Mouse (Mus musculus) lung, postnatal 0 days (tissue): Measurements from ENCODE around the gene Srsf5. TPM values are rescaled to one million over a fixed set of nuclear protein-coding genes. Genes with fewer than 3 reads are reported as not detected.

Source experiments
- ATAC-seq: fragments of 200-750 bp; cut with Nextera tagmentation; 2 replicates; pipeline ENCODE4 v1.8.0; 2017; ENCODE audit warnings: moderate library complexity
- DNase-seq: peaks from one replicate; pipeline ENCODE4 v3.0.0-alpha.2; 2016; ENCODE audit warnings: low spot score
- H3K27ac ChIP-seq: fragments of 300-500 bp; sonication (generic); 2 replicates; pipeline ENCODE4 v1.5.1; 2014; ENCODE audit warnings: antibody characterized with exemption, mild to moderate bottlenecking, low read length, mixed read lengths
- H3K27me3 ChIP-seq: fragments of 300-500 bp; sonication (generic); replicated peaks from 2 replicates; pipeline ENCODE4 v1.6.1; 2014; ENCODE audit warnings: low read length, mixed read lengths; ENCODE audit not compliant: insufficient read depth
- H3K36me3 ChIP-seq: fragments of 300-500 bp; sonication (generic); 2 replicates; pipeline ENCODE4 v1.6.1; 2014; ENCODE audit warnings: low read length, mixed read lengths; ENCODE audit not compliant: insufficient read depth
- H3K4me1 ChIP-seq: fragments of 300-500 bp; sonication (generic); 2 replicates; pipeline ENCODE4 v1.6.1; 2014; ENCODE audit warnings: antibody characterized with exemption, low read depth, low read length, mixed read lengths; ENCODE audit not compliant: insufficient read depth
- H3K4me2 ChIP-seq: fragments of 300-500 bp; sonication (generic); replicated peaks from 2 replicates; pipeline ENCODE4 v1.6.1; 2014; ENCODE audit warnings: low read depth, mild to moderate bottlenecking, low read length, moderate library complexity, mixed read lengths
- H3K4me3 ChIP-seq: fragments of 300-500 bp; sonication (generic); 2 replicates; pipeline ENCODE4 v1.5.1; 2014; ENCODE audit warnings: low read depth, low read length
- H3K9ac ChIP-seq: fragments of 300-500 bp; sonication (generic); replicated peaks from 2 replicates; pipeline ENCODE4 v1.6.1; 2014; ENCODE audit warnings: low read depth, mild to moderate bottlenecking
- H3K9me3 ChIP-seq: fragments of 300-500 bp; sonication (generic); 2 replicates; pipeline ENCODE4 v1.6.1; 2016; ENCODE audit warnings: low read length, mixed read lengths
- CTCF ChIP-seq: IDR thresholded peaks from 2 replicates; pipeline ENCODE4 v1.5.1; 2016; ENCODE audit warnings: antibody characterized with exemption, mild to moderate bottlenecking
- EP300 ChIP-seq: IDR thresholded peaks from 2 replicates; pipeline ENCODE4 v1.6.1; 2016; ENCODE audit warnings: antibody characterized with exemption, mild to moderate bottlenecking, control low read depth
- WGBS: fragments of 180-500 bp; shearing (Covaris S2); extraction: QIAGEN DNeasy Blood & Tissue Kit; methylation state at CpG from one replicate; pipeline ENCODE4 v1.1.7; 2014; 5-methylcytosine and 5-hydroxymethylcytosine counted together
- polyA plus RNA-seq: library from polyadenylated mRNA; unstranded; fragments of >200 nt; fragmentation: Nextera tagmentation; extraction: Ambion mirVana; gene quantifications from 2 replicates; pipeline ENCODE4 v1.2.1, GENCODE M21; 2015

The Srsf5 gene
- polyA plus RNA-seq, 1 experiment from 2014 or later, result 442 TPM

DNA sequence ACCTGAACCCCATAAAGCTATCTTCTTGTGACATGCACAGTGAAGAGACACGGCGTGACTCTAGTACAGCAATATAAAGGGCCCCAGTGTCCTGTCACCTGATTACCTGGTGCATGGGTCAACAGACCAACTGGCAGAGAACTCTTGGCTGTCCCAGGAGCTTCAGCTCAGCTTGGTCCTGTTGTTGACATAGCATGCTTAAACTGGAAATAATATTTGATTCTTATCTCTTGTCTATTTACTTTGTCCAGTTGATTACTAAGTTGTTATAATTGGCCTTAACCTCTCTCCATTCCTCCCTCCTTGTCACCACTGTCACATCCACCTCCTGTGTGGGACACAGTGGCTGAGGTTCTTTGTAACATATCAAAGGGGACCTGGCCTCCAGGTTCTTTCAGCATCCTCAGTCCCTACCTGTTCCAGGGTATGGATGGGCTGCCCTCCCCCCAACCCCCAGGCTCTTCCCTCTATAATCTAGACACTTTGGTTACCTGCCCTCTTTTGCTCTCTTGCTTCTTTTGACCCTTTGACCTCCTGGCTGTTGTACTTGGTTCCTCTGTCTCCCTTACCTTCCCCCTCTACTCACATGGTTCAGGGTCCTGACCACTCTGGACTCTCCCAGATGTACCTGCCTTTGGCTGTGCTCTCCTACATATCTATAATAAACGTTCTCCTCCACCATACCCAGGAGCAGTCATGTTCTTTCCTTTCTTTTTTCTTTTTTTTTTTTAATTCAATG lies 13.7 kb upstream of the Srsf5 start:
- no peak for ATAC-seq
- no peak overlapping the region for H3K4me3 ChIP-seq
- H3K4me2 ChIP-seq, result no peak overlapping the region
- no peak overlapping the region for H3K27ac ChIP-seq
- WGBS, result 65% methylated on average over 3 of the region's 3 CpGs
- no peaks in the 10 kb centered on the region for H3K36me3 ChIP-seq
- H3K4me1 ChIP-seq, result no peaks in the 10 kb centered on the region
- no peak for DNase-seq
- no peaks in the 10 kb centered on the region for H3K9me3 ChIP-seq
- no peaks in the 10 kb centered on the region for H3K27me3 ChIP-seq
- no peak for TF ChIP-seq EP300
- no peak for TF ChIP-seq CTCF
- no peak overlapping the region for H3K9ac ChIP-seq

DNA sequence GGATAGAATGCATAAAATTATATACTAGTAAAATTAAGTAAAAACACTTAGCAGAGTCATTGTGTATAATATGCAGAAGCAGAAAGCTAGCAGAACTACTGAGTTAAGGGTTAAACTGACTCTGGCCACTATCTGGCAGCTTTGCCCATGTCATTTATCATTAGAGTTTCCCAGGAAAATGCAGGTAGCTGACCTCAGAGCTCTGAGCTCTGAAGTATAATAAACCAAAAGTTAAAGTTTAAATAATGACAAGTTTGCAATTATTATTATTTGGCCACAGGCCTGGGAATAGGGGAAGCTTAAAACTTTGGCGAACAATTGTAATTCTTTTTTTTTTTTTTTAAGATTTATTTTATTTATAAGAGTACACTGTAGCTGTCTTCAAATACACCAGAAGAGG lies 12.4 kb upstream of the Srsf5 start:
- Histone ChIP-seq H3K4me1 (no peaks in the 10 kb centered on the region), H3K27ac (no peak overlapping the region), H3K27me3 (no peaks in the 10 kb centered on the region), H3K9ac (no peak overlapping the region), H3K4me3 (no peak overlapping the region), H3K9me3 (no peaks in the 10 kb centered on the region), H3K4me2 (no peak overlapping the region), H3K36me3 (no peaks in the 10 kb centered on the region)
- DNase-seq (no peak), ATAC-seq (no peak)
- 85% methylated on average over 1 of the region's 1 CpGs for WGBS
- no peak for TF ChIP-seq EP300
- TF ChIP-seq CTCF, result no peak

- TF ChIP-seq EP300 (no peak), CTCF (no peak)
- WGBS, result 45% methylated on average over 2 of the region's 2 CpGs
- H3K36me3 ChIP-seq, result no peaks in the 10 kb centered on the region
- H3K27me3 ChIP-seq, result no peaks in the 10 kb centered on the region
- DNase-seq, result peak; percentile 84
- H3K4me3 ChIP-seq, result no peak overlapping the region
- no peaks in the 10 kb centered on the region for H3K9me3 ChIP-seq
- H3K4me1 ChIP-seq, result peaks cover 6% of the 10 kb centered on the region; the same call in 1 of the 2 replicates
- ATAC-seq, result peak; percentile 89
- H3K9ac ChIP-seq, result no peak overlapping the region
- H3K27ac ChIP-seq, result 0 out of 2 replicates have a peak overlapping the region, but pooled peaks have one; percentile 10
- no peak overlapping the region for H3K4me2 ChIP-seq
These were observed 8.6 kb upstream of the Srsf5 start for GRCm38 (mm10) chr12:80936751-80937150.

GRCm38 (mm10) chr12:80937331-80938029 lies 7.8 kb upstream of the Srsf5 start:
- Histone ChIP-seq H3K27me3 (no peaks in the 10 kb centered on the region), H3K4me1 (peaks cover 6% of the 10 kb centered on the region; the same call in 1 of the 2 replicates), H3K9me3 (no peaks in the 10 kb centered on the region), H3K9ac (no peak overlapping the region), H3K36me3 (no peaks in the 10 kb centered on the region), H3K27ac (0 out of 2 replicates have a peak overlapping the region, but pooled peaks have one; percentile 10), H3K4me3 (no peak overlapping the region), H3K4me2 (no peak overlapping the region)
- WGBS, result 66% methylated on average over 9 of the region's 9 CpGs
- DNase-seq (no peak), ATAC-seq (no peak)
- TF ChIP-seq EP300 (no peak), CTCF (no peak)

- DNase-seq (peak; percentile 70), ATAC-seq (peak; percentile 40)
These were observed 6.7 kb upstream of the Srsf5 start for GRCm38 (mm10) chr12:80938642-80939041.

GRCm38 (mm10) chr12:80939165-80939564 lies 6.1 kb upstream of the Srsf5 start:
- TF ChIP-seq CTCF (no peak), EP300 (no peak)
- no peaks in the 10 kb centered on the region for H3K27me3 ChIP-seq
- no peaks in the 10 kb centered on the region for H3K9me3 ChIP-seq
- 65% methylated on average over 4 of the region's 4 CpGs for WGBS
- H3K4me2 ChIP-seq, result 0 out of 2 replicates have a peak overlapping the region, but pooled peaks have one; percentile 8
- DNase-seq (no peak), ATAC-seq (no peak)
- peak overlapping the region; percentile 66 for H3K27ac ChIP-seq
- H3K4me1 ChIP-seq, result peaks cover 6% of the 10 kb centered on the region; the same call in 1 of the 2 replicates
- no peak overlapping the region for H3K4me3 ChIP-seq
- no peaks in the 10 kb centered on the region for H3K36me3 ChIP-seq
- H3K9ac ChIP-seq, result no peak overlapping the region

More at GRCm38 (mm10) chr12:80938642-80939041, 6.7 kb upstream of the Srsf5 start:
- TF ChIP-seq EP300 (0 out of 2 replicates have a peak, but pooled peaks have one; percentile 16), CTCF (no peak)
- Histone ChIP-seq H3K4me1 (peaks cover 6% of the 10 kb centered on the region; the same call in 1 of the 2 replicates), H3K4me2 (0 out of 2 replicates have a peak overlapping the region, but pooled peaks have one; percentile 8), H3K4me3 (no peak overlapping the region), H3K9ac (no peak overlapping the region), H3K9me3 (no peaks in the 10 kb centered on the region), H3K27me3 (no peaks in the 10 kb centered on the region), H3K36me3 (no peaks in the 10 kb centered on the region), H3K27ac (peak overlapping the region; percentile 66)
- 14% methylated on average over 5 of the region's 5 CpGs for WGBS
